Mouse (Mus musculus) testis, adult 2 months (tissue): ENCODE results near the gene Uba5.

Experiments
- CTCF ChIP-seq: fragments of 200-500 bp; IDR thresholded peaks from 2 replicates; pipeline ENCODE4 v1.5.1; 2012; ENCODE audit warnings: low read depth, mild to moderate bottlenecking, inconsistent platforms, low read length, moderate library complexity; ENCODE audit not compliant: control insufficient read depth, insufficient read depth, insufficient replicate concordance
- POLR2A ChIP-seq: fragments of 200-500 bp; IDR thresholded peaks from 2 replicates; pipeline ENCODE4 v1.6.1; 2012; ENCODE audit warnings: low read depth, mild to moderate bottlenecking, inconsistent platforms, low read length, moderate library complexity; ENCODE audit not compliant: control insufficient read depth

GRCm38 (mm10) chr9:104079379-104079778 lies 16.4 kb upstream of the Uba5 start:
- TF ChIP-seq CTCF (peak; percentile 49; the same call in 1 of the 2 replicates), POLR2A (no peak)
